Mouse (Mus musculus) central nervous system, embryonic 14 days (tissue): Measurements from ENCODE around the gene Ncf2. TPM values are rescaled to one million over a fixed set of nuclear protein-coding genes. Genes with fewer than 3 reads are reported as not detected.

Experiments
- polyA plus RNA-seq: library from polyadenylated mRNA; depleted of rRNA; stranded (reverse); fragments of >200 nt; gene quantifications from 2 replicates; pipeline ENCODE4 v1.2.3, GENCODE M21; 2012; rRNA removed

Ncf2 gene
- polyA plus RNA-seq = 2.4 and 2.8 TPM in 2 replicates

GRCm38 (mm10) chr1:152799897-152800296 is at the start of gene Ncf2:
Ncf2 (plus strand) TSS chr1:152800194.

DNA sequence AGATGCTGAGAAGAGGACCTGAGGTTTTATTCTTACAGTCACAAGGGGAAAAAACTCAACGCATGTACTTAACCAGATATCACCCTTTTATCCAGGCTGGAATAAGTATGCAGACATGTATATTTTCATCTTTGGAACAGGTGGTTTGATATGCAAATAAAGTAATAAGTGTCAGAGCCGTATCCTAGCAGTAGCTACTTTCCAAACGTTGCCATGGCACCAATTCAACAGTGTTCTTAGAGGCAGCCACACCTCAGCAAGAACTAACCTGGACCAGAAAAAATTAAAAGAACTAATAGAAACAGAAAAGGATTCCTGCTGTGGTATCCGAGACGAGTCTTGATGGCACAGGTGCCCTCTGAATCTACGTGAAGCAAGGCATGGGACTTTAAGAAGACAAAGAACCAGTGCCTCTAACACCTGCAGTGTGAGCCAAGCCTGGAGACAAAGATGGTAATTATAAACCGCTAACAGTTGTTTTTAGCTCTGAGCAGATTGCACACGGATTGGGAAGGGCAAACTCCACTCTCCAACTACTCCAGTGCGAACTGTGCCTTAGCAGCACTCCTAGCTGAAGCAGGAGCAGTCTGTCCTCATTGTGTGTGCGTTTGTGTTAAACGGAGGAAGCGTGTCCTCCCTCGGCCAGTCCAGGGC is 49.6 kb upstream of the Ncf2 start, which contains the start of gene Apobec4:
TSS of gene Apobec4 (plus strand) at position 240 of the 654 bp plus-strand sequence.

GRCm38 (mm10) chr1:152766032-152766772 is 33.8 kb upstream of the Ncf2 start, which contains the start of the genes Rgl1 and Arpc5:
Rgl1 (minus strand) TSS chr1:152766351.
Arpc5 (plus strand) TSS chr1:152766542.

Other genes with a start within 250 kb of the Ncf2 start
- gene Apobec4, start 49.6 kb upstream of the Ncf2 start, polyA plus RNA-seq = not detected in 2 replicates
- gene Rgl1, start 33.8 kb upstream of the Ncf2 start, polyA plus RNA-seq = 12.6 and 14.9 TPM in 2 replicates
- gene Arpc5, start 33.7 kb upstream of the Ncf2 start, polyA plus RNA-seq = 158 and 168 TPM in 2 replicates
- 40.7 and 43.1 TPM in 2 replicates for gene Smg7, start 102.5 kb downstream of the Ncf2 start, polyA plus RNA-seq
- gene Nmnat2, start 154.8 kb downstream of the Ncf2 start, polyA plus RNA-seq = 48.7 TPM in 2 replicates